Mouse (Mus musculus): Measurements from ENCODE around the gene Elovl2. TPM values are rescaled to one million over a fixed set of nuclear protein-coding genes. Genes with fewer than 3 reads are reported as not detected.

Elovl2 gene
- polyA plus RNA-seq, 1 experiment from 2014 or later = 0.39 TPM

DNA sequence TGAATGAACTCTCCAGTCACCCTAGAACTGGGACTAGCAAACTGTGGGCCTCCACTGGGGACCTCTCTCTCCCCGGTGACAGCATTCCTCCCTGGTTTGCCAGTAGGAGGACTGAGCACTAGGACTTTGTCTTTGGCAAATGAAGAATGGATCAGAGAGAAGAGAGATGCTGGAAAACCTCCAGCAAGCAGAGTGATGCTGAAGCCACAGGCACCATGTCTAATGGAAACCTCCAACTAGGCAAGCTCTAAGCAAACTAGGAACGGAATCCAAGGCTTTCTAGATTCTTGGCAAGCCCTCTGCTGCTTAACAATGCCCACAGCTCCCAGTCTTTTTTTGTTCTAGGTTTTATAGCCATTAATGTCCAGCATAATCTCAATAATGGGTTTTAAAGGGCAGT, 19.3 kb downstream of the Elovl2 start:
- no peak for TF ChIP-seq CTCF (IDR thresholded peaks at IDR 0.05)
- DNase-seq (ENCODE audit: low spot score) (no peak), ATAC-seq (no peak)
- no peak overlapping the region for H3K9ac ChIP-seq (replicated peaks; ENCODE audit: low read depth)
- no peak overlapping the region for H3K27ac ChIP-seq (ENCODE audit: low read length)
- H3K27me3 ChIP-seq (replicated peaks; ENCODE audit: insufficient read depth, low read length) = no peaks in the 10 kb centered on the region
- no peaks in the 10 kb centered on the region for H3K4me1 ChIP-seq (ENCODE audit: insufficient read depth, low read depth, low read length)
- no peaks in the 10 kb centered on the region for H3K9me3 ChIP-seq (ENCODE audit: low read length)
- H3K4me3 ChIP-seq (ENCODE audit: low read depth, low read length) = no peak overlapping the region
- no peaks in the 10 kb centered on the region for H3K36me3 ChIP-seq (ENCODE audit: insufficient read depth, low read length)
- H3K4me2 ChIP-seq (replicated peaks; ENCODE audit: low read depth, low read length) = no peak overlapping the region
- WGBS = 66% methylated on average over 2 of the region's 2 CpGs

DNA sequence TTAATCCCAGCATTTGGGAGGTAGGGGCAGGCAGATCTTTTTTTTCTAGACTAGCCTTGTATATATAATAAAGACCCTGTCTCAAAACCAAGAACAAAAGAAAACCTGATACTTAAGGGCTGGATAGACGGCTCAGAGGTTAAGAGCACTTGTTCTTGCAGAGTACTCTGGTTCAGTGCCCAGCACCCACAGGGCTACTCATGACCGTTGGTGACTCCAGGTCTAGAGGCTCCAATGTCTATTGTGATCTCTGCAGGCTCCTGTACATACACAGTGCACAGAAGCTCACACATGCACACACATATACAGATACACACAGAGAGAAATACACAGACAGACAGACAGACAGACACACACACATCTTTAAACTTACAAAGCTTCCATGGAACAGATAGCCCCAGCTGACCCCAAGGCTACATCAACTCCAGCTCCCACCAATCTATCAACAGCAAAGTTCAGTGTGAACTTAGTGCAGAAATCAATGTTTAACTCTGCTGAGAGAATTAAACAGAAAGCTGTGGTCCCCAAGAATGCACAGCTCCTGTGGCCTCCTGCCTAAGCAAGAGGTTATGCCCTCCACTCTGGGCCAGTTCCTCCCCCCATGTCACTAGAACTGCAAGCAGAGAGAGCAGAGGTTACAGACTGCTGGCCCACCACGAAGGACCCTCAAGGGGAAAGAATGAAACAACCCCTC, 24.4 kb downstream of the Elovl2 start:
- Histone ChIP-seq H3K4me2 (replicated peaks; ENCODE audit: low read depth, low read length) (no peak overlapping the region), H3K9ac (replicated peaks; ENCODE audit: low read depth) (no peak overlapping the region), H3K27me3 (replicated peaks; ENCODE audit: insufficient read depth, low read length) (no peaks in the 10 kb centered on the region), H3K36me3 (ENCODE audit: insufficient read depth, low read length) (no peaks in the 10 kb centered on the region), H3K4me3 (ENCODE audit: low read depth, low read length) (no peak overlapping the region), H3K9me3 (ENCODE audit: low read length) (no peaks in the 10 kb centered on the region), H3K27ac (ENCODE audit: low read length) (no peak overlapping the region), H3K4me1 (ENCODE audit: insufficient read depth, low read depth, low read length) (no peaks in the 10 kb centered on the region)
- ATAC-seq (no peak), DNase-seq (ENCODE audit: low spot score) (no peak)
- WGBS = 38% methylated on average over 3 of the region's 3 CpGs
- TF ChIP-seq CTCF (IDR thresholded peaks at IDR 0.05) (no peak), EP300 (IDR thresholded peaks at IDR 0.05) (no peak)

DNA sequence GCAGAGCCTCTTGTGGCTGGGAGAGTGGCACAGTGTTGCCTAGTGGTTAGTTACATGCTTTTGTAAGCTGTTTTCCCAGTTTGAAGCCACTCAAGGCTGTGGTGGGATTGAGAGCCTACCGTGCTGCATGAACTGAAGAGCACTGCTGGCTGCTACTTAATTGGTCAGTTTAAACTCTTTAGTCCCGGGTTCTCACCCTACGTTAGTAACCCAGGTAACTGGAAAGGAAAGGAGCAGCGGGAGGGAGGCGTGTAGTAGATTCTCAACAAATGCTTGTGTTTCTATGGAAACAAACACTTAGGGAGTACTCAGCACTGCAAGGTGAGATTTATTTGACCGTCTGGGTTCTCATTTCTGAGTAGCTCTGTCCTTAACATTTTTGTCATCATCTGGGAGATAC, 32.3 kb downstream of the Elovl2 start:
- Histone ChIP-seq H3K36me3 (ENCODE audit: insufficient read depth, low read length) (no peaks in the 10 kb centered on the region), H3K9ac (replicated peaks; ENCODE audit: low read depth) (no peak overlapping the region), H3K27me3 (replicated peaks; ENCODE audit: insufficient read depth, low read length) (no peaks in the 10 kb centered on the region), H3K4me1 (ENCODE audit: insufficient read depth, low read depth, low read length) (no peaks in the 10 kb centered on the region), H3K4me3 (ENCODE audit: low read depth, low read length) (no peak overlapping the region), H3K27ac (ENCODE audit: low read length) (no peak overlapping the region), H3K4me2 (replicated peaks; ENCODE audit: low read depth, low read length) (0 out of 2 replicates have a peak overlapping the region, but pooled peaks have one; percentile 5), H3K9me3 (ENCODE audit: low read length) (no peaks in the 10 kb centered on the region)
- DNase-seq (ENCODE audit: low spot score) (peak; percentile 53), ATAC-seq (peak; percentile 72)
- TF ChIP-seq CTCF (IDR thresholded peaks at IDR 0.05) = no peak
- TF ChIP-seq EP300 (IDR thresholded peaks at IDR 0.05) = no peak
- WGBS = 65% methylated on average over 6 of the region's 6 CpGs

DNA sequence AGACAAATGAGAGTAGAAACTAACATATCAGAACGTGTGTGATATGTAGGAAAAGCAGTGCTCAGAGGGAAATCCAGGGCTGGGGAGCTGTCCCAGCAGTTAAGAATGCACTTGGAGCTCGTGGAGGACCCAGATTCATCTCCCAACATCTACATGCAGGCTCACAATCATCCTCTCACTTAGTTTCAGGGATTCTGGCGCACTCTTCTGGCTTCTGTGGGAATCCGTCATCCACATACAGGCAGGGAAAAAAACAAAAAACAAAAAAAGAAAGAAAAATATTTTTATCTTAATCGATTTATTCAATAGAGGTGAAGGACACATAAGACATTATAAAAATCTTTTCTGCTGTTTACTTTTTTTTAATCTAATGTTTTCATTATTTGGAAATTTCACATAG, 61.8 kb downstream of the Elovl2 start:
- no peak overlapping the region for H3K4me2 ChIP-seq (replicated peaks; ENCODE audit: low read depth, low read length)
- H3K9ac ChIP-seq (replicated peaks; ENCODE audit: low read depth) = no peak overlapping the region
- WGBS = 54% methylated on average over 5 of the region's 5 CpGs
- ATAC-seq (no peak), DNase-seq (ENCODE audit: low spot score) (no peak)
- no peaks in the 10 kb centered on the region for H3K27me3 ChIP-seq (replicated peaks; ENCODE audit: insufficient read depth, low read length)
- H3K9me3 ChIP-seq (ENCODE audit: low read length) = no peaks in the 10 kb centered on the region
- no peak overlapping the region for H3K4me3 ChIP-seq (ENCODE audit: low read depth, low read length)
- no peak for TF ChIP-seq CTCF (IDR thresholded peaks at IDR 0.05)
- no peak for TF ChIP-seq EP300 (IDR thresholded peaks at IDR 0.05)
- H3K27ac ChIP-seq (ENCODE audit: low read length) = no peak overlapping the region
- no peaks in the 10 kb centered on the region for H3K36me3 ChIP-seq (ENCODE audit: insufficient read depth, low read length)
- no peaks in the 10 kb centered on the region for H3K4me1 ChIP-seq (ENCODE audit: insufficient read depth, low read depth, low read length)

DNA sequence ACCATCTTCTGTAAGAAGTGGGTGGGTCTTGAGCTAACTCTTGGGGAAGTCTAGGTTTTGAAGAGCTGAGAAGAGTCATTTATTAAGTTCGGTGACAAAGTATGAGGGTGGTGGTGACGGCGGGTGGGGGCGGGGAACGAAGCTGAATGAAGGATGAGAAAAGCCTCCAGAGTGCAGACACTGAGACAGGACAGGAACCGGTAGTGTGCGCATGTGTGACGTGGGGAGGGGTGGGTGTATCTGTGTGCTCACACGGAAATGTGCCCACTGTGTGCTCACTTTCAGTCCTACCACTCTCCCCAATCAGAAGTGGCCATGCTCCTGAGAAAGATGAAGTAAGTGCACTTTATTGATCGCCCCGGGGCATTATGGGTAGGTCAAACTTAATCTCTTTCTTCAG, 67.1 kb downstream of the Elovl2 start:
- TF ChIP-seq CTCF (IDR thresholded peaks at IDR 0.05) (no peak), EP300 (IDR thresholded peaks at IDR 0.05) (no peak)
- Histone ChIP-seq H3K9me3 (ENCODE audit: low read length) (no peaks in the 10 kb centered on the region), H3K4me1 (ENCODE audit: insufficient read depth, low read depth, low read length) (no peaks in the 10 kb centered on the region), H3K36me3 (ENCODE audit: insufficient read depth, low read length) (no peaks in the 10 kb centered on the region), H3K4me2 (replicated peaks; ENCODE audit: low read depth, low read length) (no peak overlapping the region), H3K9ac (replicated peaks; ENCODE audit: low read depth) (no peak overlapping the region), H3K27me3 (replicated peaks; ENCODE audit: insufficient read depth, low read length) (no peaks in the 10 kb centered on the region), H3K27ac (ENCODE audit: low read length) (no peak overlapping the region), H3K4me3 (ENCODE audit: low read depth, low read length) (no peak overlapping the region)
- DNase-seq (ENCODE audit: low spot score) (no peak), ATAC-seq (no peak)
- 66% methylated on average over 11 of the region's 11 CpGs for WGBS

DNA sequence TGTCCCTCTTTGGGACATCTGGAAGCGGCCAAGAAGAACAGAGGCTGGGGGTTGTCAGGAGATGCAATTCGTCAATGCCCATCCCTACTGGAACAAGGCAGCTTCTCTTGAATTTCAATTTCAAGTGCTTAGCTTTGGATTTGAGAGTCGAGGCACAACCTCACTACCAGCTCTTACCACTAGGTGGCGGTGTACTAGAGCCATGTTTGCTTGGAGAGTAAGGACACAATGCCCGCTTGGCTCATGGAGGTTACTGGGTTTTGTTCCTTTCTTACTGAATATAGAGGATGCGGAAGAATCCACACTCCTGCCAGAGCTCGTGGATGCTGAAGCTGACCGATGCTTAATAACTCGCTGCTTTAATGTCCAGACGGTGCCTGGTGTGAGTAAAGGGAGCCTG, 73.9 kb downstream of the Elovl2 start:
- no peaks in the 10 kb centered on the region for H3K27me3 ChIP-seq (replicated peaks; ENCODE audit: insufficient read depth, low read length)
- peak; percentile 45 for DNase-seq (ENCODE audit: low spot score)
- no peak overlapping the region for H3K4me3 ChIP-seq (ENCODE audit: low read depth, low read length)

More for the DNA sequence above, 73.9 kb downstream of the Elovl2 start:
- TF ChIP-seq CTCF (IDR thresholded peaks at IDR 0.05) (peak; percentile 90), EP300 (IDR thresholded peaks at IDR 0.05) (no peak)
- Histone ChIP-seq H3K9me3 (ENCODE audit: low read length) (no peaks in the 10 kb centered on the region), H3K4me2 (replicated peaks; ENCODE audit: low read depth, low read length) (no peak overlapping the region), H3K9ac (replicated peaks; ENCODE audit: low read depth) (no peak overlapping the region), H3K27ac (ENCODE audit: low read length) (no peak overlapping the region), H3K36me3 (ENCODE audit: insufficient read depth, low read length) (no peaks in the 10 kb centered on the region), H3K4me1 (ENCODE audit: insufficient read depth, low read depth, low read length) (no peaks in the 10 kb centered on the region)
- 74% methylated on average over 10 of the region's 10 CpGs for WGBS
- ATAC-seq = no peak
